Mouse (Mus musculus): ENCODE measurements at regions not wholly inside any gene's neighbourhood (a gene's known extent, or its start where the extent isn't known, plus 50 kb on each side); places are given as distances from the start of the nearest gene placed in this dataset.

DNA sequence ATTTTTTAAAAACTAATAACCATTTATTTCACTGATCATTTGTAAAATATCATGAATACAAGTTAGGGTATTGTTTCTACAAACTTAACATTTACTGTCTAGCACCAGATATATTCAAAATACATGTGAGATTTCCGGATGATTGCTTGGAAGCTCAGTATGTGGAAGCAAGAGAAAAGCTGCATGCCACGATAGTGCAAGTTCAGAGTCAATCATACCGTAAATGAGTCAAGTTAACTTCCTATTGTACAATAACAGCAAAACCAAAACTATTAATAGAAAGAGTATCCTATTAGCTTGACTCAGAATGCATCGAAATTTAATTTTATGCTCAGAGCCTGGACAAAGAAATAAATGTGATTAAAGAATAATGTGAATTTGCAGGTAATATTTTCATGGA lies 1284.6 kb upstream of the Cited2 start:
- no peak for DNase-seq

DNA sequence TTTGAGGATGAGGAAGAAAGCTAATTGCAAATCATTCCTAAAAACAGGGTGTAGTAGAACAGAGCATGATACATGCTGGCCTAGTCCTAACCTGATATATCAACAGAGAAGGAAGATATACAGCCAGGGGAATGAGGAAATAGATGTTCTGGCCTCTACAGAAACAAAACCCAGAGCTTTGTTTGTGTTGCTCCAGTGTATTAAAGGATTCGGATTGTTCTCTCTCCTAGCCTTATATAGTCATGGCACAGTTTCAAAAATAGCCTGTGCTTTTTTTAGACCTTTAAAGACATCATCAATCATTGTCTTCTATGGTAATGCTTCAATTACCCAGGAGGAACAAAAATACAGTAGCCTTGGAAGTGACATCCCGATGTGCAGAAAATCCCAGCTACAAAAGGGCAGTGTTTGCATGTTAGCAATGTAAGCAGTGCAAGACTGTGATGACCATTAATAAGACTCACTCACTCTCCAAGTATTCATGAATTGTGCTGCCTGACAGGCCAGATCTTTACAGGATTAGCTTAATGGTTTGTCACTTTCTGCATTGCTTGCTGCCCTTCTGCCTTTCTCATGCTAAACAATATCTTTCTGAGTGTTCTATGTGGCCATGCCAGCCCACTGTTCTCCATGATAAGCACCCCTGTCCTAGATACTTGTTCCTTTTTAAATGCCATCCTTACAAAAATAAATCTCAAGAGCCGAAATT lies 1281.9 kb upstream of the Cited2 start:
- DNase-seq = no peak

DNA sequence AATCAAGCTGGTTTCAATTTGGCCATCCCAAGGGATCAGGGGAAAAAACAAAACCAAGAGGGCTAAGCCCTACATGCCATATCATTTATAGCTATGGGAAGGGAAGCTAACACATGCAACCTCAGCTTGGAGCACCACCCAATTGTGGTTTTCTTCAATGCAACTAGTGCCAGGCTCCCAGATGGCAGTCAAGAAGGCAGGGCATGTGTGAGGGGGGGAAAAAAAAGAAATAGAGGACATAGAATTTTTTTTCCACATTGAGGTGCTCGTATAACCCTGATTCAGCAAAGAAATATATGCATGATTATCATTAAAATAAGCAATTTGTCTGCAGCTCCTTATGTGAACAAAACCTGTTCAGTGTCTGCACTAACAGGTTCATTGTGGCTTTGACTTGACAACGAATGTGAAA lies 1281.4 kb upstream of the Cited2 start:
- DNase-seq = no peak

DNA sequence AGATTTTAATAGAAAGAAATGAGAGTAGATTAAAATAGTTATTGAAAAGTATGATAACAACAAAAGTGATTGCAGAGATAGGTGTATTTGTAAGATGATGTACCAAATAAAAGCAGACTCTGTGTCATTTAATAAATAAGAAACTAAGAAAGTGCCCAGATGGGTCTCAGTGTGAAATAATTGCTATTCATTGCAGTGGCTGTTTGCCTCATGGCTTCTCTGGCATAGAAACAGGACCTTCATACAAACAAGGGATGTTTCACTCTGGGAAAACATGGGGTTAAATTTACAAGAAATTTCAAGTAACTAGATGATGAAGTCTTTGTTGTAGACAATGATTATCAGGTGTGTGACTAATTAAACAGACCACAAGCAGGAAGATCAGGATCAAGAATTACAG lies 1279.1 kb upstream of the Cited2 start:
- DNase-seq = no peak

DNA sequence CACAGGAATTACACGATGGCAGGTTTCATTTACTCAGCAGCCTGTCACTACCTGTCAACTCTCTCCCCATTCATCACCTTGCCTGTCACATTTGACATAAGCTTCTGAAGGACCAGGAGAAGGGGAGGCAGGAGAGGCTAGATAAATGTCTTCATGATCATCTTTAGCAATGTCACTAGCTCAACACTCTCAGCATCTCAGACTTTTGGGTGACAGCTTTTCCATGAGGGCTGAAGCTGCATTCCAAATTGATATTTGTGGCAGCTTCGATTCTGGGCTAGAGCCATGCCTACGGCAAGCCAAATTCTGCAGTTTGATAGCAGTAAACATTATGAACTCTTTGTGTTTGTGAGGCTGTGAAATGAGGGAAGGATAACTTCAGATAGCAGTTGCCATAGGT lies 1255.1 kb upstream of the Cited2 start:
- DNase-seq = no peak

DNA sequence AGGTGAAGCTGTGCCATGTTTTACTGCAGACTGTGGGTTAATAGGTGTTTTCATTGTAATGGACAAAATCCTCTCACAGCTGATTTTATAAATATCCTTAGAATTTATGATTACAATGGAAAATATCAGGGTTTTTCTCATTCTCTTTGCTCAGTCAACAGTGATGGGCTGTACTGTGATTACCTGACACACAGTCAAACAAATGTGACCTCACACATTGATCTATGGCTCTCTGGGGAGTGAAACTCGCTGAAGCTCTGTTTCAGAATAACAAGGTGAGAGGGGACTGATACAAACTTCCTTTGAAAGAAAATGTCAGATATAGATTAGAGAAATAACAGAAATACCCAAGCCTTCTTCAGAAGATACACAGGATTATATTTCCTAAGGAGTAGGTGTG lies 1253.3 kb upstream of the Cited2 start:
- no peak for DNase-seq

DNA sequence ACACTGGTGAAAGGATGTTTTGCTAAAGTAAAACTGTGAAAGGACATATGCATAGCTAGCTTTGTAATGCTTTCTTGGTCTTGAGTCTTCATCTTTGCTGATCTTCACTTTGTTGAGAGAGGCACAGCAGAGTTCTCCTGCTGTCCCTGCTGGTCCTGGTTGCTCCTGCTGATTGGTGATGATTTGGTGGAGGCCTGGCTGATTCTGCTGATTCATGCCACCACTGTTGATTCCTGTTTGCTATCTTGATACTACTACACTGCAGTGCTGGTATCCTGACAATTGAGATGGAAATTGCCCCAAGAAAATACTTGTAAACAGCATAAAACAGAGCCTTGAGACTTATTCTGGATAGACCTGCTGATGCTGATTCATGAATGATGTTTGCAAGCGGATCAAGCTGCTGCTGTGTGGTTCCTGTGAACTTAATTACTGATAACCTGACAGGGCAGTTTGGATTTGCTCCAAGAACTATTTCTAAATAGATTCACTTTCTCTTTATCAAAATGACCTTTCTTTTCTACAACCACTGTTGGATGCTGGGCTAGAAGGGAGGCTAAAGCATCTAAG lies 1249.0 kb upstream of the Cited2 start:
- no peak for DNase-seq

DNA sequence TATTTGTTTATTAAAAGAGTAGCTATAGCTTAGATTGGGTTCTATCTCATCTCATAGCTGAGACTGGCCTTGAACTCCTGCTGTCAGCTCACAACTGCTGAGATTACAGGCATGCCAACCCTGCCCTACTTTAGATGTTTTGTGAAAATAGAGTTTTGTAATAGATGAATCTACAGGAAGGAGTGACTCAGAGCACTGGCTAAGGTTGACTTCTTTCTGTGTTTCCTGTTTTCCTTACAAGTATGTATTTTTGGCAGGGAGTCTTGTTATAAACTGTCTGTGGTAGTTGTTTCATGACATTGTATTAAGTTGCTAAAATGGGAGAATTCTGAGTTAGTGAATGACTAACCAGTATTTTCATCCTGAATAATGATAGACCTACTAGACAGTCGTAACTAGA lies 1224.4 kb upstream of the Cited2 start:
- no peak for DNase-seq

DNA sequence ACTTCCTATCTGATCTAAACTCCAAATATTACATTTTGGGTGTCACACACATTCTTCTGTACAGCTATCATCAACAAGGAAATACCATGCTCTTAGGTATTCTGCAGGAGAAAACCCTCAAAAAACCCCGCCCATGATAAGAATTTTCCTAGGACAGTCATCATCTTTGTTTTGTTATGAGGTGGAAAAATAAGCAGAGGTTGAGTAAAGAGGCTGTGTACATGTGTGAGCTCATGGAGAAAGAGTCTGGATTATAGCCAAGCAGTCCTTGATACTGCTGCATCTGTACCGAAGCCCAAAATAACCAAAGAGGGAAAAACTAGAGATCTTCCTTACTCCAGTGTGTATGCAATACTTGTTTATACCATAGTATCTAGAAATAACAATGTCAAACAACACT lies 1215.3 kb upstream of the Cited2 start:
- no peak for DNase-seq

DNA sequence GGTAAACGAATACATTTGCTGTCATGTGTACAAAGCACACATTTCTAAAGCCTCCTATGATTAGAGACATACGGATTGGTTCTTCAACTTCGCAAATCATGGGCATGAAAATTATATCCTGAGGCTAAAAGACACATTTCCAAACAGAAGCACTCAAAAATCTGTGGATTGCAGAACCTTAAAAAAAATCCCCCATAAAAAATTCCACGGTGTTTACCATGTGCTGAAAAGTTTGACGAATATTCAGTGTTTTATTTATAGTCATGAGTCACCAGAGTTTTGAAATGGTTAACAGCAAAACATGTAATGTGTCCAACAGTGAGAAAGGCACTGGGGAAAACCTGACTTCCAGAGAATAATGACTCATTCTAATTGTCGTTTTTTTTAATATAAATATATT lies 1214.9 kb upstream of the Cited2 start:
- no peak for DNase-seq

DNA sequence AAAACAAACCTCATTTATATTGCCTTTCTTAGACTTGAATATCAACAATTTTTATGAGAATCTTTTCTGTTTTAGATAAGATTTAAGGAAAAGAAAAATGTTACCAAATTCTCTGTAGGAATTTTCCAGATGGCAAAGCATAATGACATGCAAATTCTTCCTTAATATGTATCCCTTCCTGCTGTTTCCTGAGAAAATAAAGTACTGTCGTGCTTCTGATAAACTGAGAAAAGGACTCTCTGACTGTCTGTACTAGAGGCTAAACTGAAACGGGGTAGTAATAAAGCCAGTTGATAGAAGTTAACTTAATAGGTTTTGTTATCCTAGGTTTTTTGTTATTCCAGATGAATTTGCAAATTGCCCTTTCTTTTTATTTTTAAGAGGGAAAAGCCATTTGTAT lies 1208.4 kb upstream of the Cited2 start:
- no peak for DNase-seq

DNA sequence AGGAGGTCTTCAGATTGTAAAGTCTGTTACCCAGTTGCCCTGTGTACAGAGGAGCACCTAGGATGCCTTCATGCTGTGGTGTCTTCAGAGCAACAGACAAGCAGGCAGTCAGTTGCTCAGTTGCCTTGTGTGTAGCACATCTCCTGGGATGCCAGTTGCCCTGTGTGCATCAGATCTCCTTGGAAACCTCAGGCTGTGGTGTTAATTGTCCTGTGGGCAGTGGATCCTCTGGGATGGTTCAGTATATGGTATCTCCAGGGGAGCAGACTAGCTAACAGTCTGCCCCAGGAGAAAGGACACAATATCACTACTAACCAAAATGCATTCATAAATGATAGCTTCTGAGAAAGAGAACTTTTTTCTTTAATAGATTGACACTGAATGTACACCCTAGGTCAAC lies 1201.1 kb upstream of the Cited2 start:
- no peak for DNase-seq

DNA sequence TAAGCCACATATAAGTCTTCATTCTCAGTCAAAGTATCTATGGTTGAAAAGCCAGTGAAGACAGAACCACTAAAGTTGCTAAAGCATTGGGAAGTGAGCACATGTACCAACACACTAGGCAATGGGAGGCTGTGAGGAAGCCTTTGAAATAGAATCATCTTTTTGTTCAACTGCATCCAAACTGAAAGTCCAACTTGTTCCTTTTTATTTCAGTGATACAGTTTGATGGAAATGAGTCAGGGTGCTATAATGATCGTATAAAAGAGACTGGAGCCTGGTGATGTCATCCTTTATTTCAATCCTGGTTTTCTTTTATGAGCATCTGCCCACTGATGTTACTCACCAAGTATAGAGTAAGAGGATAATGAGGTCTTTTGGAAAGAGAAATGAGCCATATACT lies 1198.9 kb upstream of the Cited2 start:
- DNase-seq = no peak

DNA sequence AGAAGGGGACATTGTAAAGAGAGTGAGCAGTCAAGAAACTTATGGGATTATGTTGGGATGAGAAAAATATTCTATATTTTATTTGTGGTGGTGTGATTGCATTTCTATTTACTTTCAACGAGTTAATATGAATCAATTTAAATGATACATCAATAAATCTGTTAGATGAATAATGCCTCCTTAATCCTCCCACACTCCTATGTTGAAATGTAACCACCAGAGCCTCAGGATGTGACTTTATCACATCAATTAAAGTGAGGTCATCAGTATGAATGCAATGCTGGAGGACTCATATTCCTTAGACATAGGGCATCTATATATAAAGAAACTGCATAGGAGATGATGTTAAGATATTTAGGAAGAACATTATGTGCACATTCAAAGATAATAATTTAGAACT lies 1195.3 kb upstream of the Cited2 start:
- no peak for DNase-seq

DNA sequence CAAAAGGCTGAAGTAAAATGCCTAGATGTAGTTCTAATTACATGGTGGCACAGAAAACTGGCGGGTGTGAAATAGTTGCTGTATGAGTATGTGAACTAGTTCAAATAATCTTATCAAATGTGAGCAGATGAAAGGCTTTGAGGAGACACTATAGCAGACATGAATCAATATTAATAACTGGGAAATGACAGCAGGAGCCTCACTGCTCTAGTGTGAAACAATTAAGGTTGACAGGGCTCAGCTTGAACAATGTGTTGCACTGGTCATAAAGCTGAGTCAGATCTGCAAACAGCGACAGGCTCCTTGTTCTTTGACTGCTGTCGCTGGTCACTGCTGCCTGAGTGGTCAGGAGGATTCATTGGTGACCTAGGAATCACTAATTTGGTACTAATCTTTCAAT lies 1185.4 kb upstream of the Cited2 start:
- no peak for DNase-seq

DNA sequence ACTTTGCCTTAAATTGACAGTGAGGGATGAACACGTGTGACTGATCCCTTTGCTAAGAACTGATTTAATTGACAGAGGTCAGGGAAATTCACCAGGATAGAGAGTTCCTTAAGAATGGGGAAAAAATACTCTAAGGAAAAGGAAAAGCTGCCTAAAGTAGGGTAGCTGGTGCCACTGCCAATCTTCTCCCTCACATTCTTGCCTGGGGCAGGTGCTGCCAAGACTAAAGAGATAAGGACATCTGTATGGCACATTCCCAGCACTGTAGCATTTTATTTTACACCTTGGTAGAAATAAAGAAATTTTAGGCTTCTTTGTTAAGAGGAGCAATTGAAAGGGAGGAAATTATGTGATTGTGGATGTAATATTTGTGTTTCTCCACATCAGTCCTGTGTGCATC lies 1184.6 kb upstream of the Cited2 start:
- DNase-seq = no peak

DNA sequence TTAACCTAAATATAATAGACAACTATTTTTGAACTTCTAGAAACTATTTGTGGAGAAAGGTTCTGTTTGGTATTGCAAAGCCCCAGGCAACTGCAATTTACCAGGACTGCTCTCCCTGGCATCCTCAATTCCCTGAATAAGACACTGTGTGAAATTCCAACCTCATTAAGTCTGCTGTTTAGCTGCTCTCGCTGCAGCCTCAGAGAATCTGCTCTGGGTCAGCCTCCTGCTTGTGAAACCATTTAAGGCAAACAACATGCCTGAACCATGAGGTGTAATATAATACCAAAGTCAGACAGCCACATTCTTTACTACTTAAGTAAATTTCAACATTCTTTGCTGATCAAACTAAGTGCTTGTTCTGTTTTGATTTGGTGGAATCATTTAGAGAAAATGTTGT lies 1177.6 kb upstream of the Cited2 start:
- no peak for DNase-seq

DNA sequence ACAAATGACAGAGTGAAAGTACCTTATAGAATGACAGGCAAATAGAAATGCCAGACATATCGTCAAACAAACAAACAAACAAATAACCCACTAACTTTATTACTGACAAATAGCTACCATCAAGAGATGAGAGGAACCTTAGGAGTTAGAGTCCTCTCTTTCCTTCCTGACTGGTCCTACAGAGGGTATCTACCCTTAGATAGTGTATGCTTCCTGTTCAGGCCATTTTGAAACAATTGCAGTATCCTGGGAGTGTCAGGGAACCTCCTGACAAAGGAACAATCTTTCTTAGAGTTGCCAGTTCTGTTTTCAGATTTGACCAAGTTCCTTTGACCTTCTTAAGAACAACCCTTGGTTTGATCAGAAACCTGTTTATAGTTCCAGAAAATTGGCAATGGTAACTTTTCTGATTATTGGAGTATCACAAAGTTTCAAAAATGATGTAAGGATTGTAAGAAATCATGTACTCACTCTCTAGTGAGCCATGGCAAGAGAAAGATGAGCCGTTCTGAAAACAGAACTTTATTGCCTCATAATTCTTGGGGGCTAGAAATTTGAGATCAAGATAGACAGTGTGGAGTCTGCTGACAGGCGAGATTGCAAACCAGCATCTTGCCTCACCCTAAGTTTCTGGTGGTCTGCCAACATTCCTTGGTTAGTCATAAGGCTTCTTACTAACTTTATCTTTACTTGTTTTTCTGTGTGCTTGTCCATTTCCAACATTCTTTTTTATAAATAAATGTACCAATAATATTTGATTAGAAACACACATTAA lies 1170.0 kb upstream of the Cited2 start:
- DNase-seq = no peak

DNA sequence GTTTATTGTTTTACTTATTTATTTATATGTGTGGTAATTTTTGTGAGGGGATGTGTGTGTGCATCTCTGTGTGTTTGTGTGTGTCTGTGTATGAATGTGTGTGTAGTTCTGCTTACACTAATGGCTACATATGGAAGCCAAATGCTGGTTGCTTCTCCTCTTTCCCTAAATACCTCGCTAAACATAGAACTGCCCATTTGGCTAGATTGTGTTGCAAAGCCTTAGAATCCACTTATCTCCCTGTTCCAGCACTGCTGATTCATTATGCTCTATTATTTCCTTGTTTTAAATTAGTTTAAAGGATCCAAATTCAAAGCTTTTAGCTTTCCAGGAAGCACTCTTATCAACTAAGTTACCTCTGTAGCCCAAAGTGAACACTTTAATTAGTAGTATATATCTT lies 1148.5 kb upstream of the Cited2 start:
- no peak for DNase-seq

DNA sequence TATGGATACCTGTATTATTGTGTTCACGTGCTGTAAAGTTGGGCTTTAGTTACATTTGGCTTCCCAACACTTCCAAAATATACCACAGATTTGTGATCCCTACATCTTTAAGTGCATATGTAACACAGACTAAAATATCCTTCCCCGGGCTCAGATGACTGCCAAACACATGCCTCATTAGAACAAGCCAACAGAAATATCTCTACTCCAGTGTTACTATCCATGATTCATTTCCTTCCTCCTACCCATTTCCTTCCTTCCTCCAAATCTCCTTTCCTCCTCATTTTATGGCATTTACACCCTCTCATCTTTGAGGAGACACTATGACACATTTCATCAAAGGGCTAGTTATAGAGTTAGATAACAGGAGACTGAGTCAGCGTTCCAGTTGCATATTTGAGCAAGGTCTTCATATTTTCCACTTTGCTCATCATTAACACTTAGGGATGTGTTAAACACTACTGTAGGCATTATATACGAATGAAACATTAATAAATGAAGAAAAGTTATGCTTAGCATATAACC lies 1144.4 kb upstream of the Cited2 start:
- DNase-seq = no peak

DNA sequence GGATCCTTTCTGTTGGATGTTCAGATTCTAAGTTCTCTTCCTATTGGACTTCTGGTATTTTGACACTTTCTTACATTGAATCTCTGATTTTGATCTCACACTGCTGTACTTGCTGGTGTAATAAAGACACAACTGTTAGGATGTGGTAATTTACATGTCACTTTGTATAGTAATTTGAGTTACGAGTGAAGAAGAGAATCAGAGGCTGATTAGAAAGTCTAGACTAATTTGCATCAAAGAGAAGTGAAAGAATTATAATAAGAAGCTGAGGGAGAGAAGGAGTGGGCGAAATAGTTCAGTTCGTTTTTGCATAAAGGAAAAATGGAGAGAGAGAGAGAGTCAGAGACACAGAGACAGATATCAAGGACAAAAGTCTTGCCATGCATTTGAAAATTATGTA lies 1142.8 kb upstream of the Cited2 start:
- DNase-seq = no peak

DNA sequence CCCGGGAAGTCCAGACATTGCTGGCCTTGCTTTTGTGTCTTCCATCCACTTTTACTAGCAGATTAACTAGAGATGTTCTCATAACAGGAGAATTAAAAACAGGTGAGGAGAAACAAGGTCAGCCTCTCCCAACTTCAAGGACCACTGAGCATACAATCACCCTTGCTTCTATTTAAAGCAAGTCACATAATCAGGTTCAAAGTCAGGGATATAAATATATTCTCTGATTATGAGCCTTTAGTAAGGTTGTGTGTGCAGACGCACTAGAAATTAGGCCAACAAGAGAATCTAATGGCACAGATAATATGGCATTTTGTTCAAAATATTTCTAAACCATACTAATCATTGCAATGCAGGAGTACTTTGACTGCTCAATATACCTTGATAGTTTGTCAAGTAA lies 1134.2 kb upstream of the Cited2 start:
- no peak for DNase-seq

DNA sequence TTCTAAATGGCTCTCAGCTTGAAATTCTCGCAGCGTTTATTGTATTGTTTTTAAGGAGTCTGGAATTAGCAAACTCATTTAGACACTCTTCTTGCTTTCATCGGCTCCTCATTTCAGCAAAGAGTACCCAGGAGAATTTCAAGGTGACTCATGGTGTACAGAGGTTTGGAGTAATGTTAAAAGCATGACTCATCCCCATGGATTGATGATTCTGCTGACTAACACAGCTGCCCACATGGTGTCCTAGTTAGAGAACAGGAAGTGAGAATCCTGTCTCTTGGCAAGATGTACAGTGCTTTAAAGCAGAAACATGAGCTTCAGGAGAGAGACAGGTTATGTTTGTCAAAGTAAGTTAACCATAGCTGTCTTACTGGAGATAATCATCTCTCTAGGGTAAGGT lies 1133.6 kb upstream of the Cited2 start:
- DNase-seq = no peak

DNA sequence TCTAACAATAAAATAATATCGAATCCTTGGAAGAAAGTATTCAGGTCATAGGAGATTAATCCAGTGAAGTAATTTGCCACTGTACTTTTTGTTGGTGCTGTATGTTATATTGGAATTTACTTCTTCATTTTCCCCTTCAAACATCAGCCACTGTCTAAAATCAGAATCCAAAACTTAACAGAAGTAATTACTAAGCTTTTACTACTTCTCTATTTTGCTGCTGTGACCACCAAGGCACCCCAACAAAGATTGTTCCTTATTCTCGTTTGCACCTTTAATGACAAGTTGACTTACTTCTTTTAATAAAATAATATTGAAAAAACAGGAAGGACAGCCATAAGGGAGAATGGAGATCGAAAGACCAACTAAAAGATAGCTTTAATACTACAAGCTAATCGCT lies 1130.1 kb upstream of the Cited2 start:
- DNase-seq = no peak

All from cerebellum, adult 11-12 months (tissue).